Mouse (Mus musculus): ENCODE data around the gene Kcnq5. TPM values are rescaled to one million over a fixed set of nuclear protein-coding genes. Genes with fewer than 3 reads are reported as not detected.
"Not testable (repeated sequence)": the region's sequence is repeated elsewhere in the genome, so short reads cannot be mapped to it uniquely, and the experiment has no call there.

The Kcnq5 gene
- polyA plus RNA-seq, 1 experiment from 2014 or later = 0.61 TPM

GRCm38 (mm10) chr1:21604003-21604402 lies 357.7 kb downstream of the Kcnq5 start:
- DNase-seq (ENCODE audit: low spot score) = no peak
- Histone ChIP-seq H3K4me2 (ENCODE audit: low read depth, severe bottlenecking) (no peak overlapping the region), H3K4me1 (ENCODE audit: control insufficient read depth, insufficient read depth, low read length) (no peaks in the 10 kb centered on the region), H3K9ac (ENCODE audit: low read length) (no peak overlapping the region), H3K27me3 (ENCODE audit: control insufficient read depth, insufficient read depth, low read length) (no peaks in the 10 kb centered on the region), H3K36me3 (ENCODE audit: control insufficient read depth, insufficient read depth, low read length) (no peaks in the 10 kb centered on the region), H3K9me3 (ENCODE audit: control insufficient read depth, low read length) (no peaks in the 10 kb centered on the region), H3K4me3 (ENCODE audit: low read depth, low read length) (no peak overlapping the region), H3K27ac (replicated peaks; ENCODE audit: low read depth, low read length) (no peak overlapping the region)
- WGBS = 79% methylated on average over 4 of the region's 4 CpGs
- no peak for ATAC-seq (ENCODE audit: insufficient number of reproducible peaks, low FRiP score, low TSS enrichment, low read depth)

GRCm38 (mm10) chr1:21602567-21602966 lies 359.2 kb downstream of the Kcnq5 start:
- no peaks in the 10 kb centered on the region for H3K9me3 ChIP-seq (ENCODE audit: control insufficient read depth, low read length)
- H3K4me2 ChIP-seq (ENCODE audit: low read depth, severe bottlenecking) = no peak overlapping the region
- H3K27me3 ChIP-seq (ENCODE audit: control insufficient read depth, insufficient read depth, low read length) = no peaks in the 10 kb centered on the region
- H3K9ac ChIP-seq (ENCODE audit: low read length) = no peak overlapping the region
- H3K27ac ChIP-seq (replicated peaks; ENCODE audit: low read depth, low read length) = no peak overlapping the region
- DNase-seq (ENCODE audit: low spot score) (no peak), ATAC-seq (ENCODE audit: insufficient number of reproducible peaks, low FRiP score, low TSS enrichment, low read depth) (no peak)
- H3K4me1 ChIP-seq (ENCODE audit: control insufficient read depth, insufficient read depth, low read length) = no peaks in the 10 kb centered on the region
- no peaks in the 10 kb centered on the region for H3K36me3 ChIP-seq (ENCODE audit: control insufficient read depth, insufficient read depth, low read length)
- no peak overlapping the region for H3K4me3 ChIP-seq (ENCODE audit: low read depth, low read length)

GRCm38 (mm10) chr1:21600606-21601005 lies 361.1 kb downstream of the Kcnq5 start:
- Histone ChIP-seq H3K27ac (replicated peaks; ENCODE audit: low read depth, low read length) (no peak overlapping the region), H3K9me3 (ENCODE audit: control insufficient read depth, low read length) (no peaks in the 10 kb centered on the region), H3K36me3 (ENCODE audit: control insufficient read depth, insufficient read depth, low read length) (no peaks in the 10 kb centered on the region), H3K4me1 (ENCODE audit: control insufficient read depth, insufficient read depth, low read length) (no peaks in the 10 kb centered on the region), H3K4me2 (ENCODE audit: low read depth, severe bottlenecking) (no peak overlapping the region), H3K27me3 (ENCODE audit: control insufficient read depth, insufficient read depth, low read length) (no peaks in the 10 kb centered on the region), H3K4me3 (ENCODE audit: low read depth, low read length) (no peak overlapping the region), H3K9ac (ENCODE audit: low read length) (no peak overlapping the region)
- no peak for ATAC-seq (ENCODE audit: insufficient number of reproducible peaks, low FRiP score, low TSS enrichment, low read depth)
- WGBS = 76% methylated on average over 4 of the region's 4 CpGs
- DNase-seq (ENCODE audit: low spot score) = no peak

GRCm38 (mm10) chr1:21593872-21594271 lies 367.9 kb downstream of the Kcnq5 start:
- no peak overlapping the region for H3K9ac ChIP-seq (ENCODE audit: low read length)
- WGBS = 73% methylated on average over 4 of the region's 4 CpGs
- no peak overlapping the region for H3K27ac ChIP-seq (replicated peaks; ENCODE audit: low read depth, low read length)
- H3K27me3 ChIP-seq (ENCODE audit: control insufficient read depth, insufficient read depth, low read length) = no peaks in the 10 kb centered on the region
- H3K4me1 ChIP-seq (ENCODE audit: control insufficient read depth, insufficient read depth, low read length) = no peaks in the 10 kb centered on the region
- ATAC-seq (ENCODE audit: insufficient number of reproducible peaks, low FRiP score, low TSS enrichment, low read depth) = no peak
- no peaks in the 10 kb centered on the region for H3K9me3 ChIP-seq (ENCODE audit: control insufficient read depth, low read length)
- H3K4me3 ChIP-seq (ENCODE audit: low read depth, low read length) = no peak overlapping the region
- H3K4me2 ChIP-seq (ENCODE audit: low read depth, severe bottlenecking) = no peak overlapping the region
- no peaks in the 10 kb centered on the region for H3K36me3 ChIP-seq (ENCODE audit: control insufficient read depth, insufficient read depth, low read length)
- no peak for DNase-seq (ENCODE audit: low spot score)

- not testable (repeated sequence) for H3K4me3 ChIP-seq (ENCODE audit: low read depth, low read length); DNase-seq (ENCODE audit: low spot score); H3K4me2 ChIP-seq (ENCODE audit: low read depth, severe bottlenecking); ATAC-seq (ENCODE audit: insufficient number of reproducible peaks, low FRiP score, low TSS enrichment, low read depth); H3K36me3 ChIP-seq (ENCODE audit: control insufficient read depth, insufficient read depth, low read length); H3K27ac ChIP-seq (replicated peaks; ENCODE audit: low read depth, low read length); H3K9ac ChIP-seq (ENCODE audit: low read length); H3K27me3 ChIP-seq (ENCODE audit: control insufficient read depth, insufficient read depth, low read length); H3K4me1 ChIP-seq (ENCODE audit: control insufficient read depth, insufficient read depth, low read length); H3K9me3 ChIP-seq (ENCODE audit: control insufficient read depth, low read length)
- WGBS = 94% methylated on average over 2 of the region's 2 CpGs
These were observed 394.3 kb downstream of the Kcnq5 start for GRCm38 (mm10) chr1:21567397-21567796.

- Histone ChIP-seq H3K4me3 (ENCODE audit: low read depth, low read length) (no peak overlapping the region), H3K4me2 (ENCODE audit: low read depth, severe bottlenecking) (no peak overlapping the region), H3K9ac (ENCODE audit: low read length) (no peak overlapping the region), H3K9me3 (ENCODE audit: control insufficient read depth, low read length) (no peaks in the 10 kb centered on the region), H3K27me3 (ENCODE audit: control insufficient read depth, insufficient read depth, low read length) (no peaks in the 10 kb centered on the region), H3K4me1 (ENCODE audit: control insufficient read depth, insufficient read depth, low read length) (no peaks in the 10 kb centered on the region), H3K36me3 (ENCODE audit: control insufficient read depth, insufficient read depth, low read length) (no peaks in the 10 kb centered on the region), H3K27ac (replicated peaks; ENCODE audit: low read depth, low read length) (no peak overlapping the region)
- WGBS = 75% methylated on average over 6 of the region's 6 CpGs
- ATAC-seq (ENCODE audit: insufficient number of reproducible peaks, low FRiP score, low TSS enrichment, low read depth) (no peak), DNase-seq (ENCODE audit: low spot score) (no peak)
These were observed 407.1 kb downstream of the Kcnq5 start for GRCm38 (mm10) chr1:21554630-21555029.

GRCm38 (mm10) chr1:21552715-21553114 lies 409.0 kb downstream of the Kcnq5 start:
- H3K27ac ChIP-seq (replicated peaks; ENCODE audit: low read depth, low read length) = no peak overlapping the region
- 93% methylated on average over 2 of the region's 2 CpGs for WGBS
- no peak overlapping the region for H3K4me2 ChIP-seq (ENCODE audit: low read depth, severe bottlenecking)

GRCm38 (mm10) chr1:21543909-21544308 lies 417.8 kb downstream of the Kcnq5 start:
- H3K4me2 ChIP-seq (ENCODE audit: low read depth, severe bottlenecking) = no peak overlapping the region
- no peaks in the 10 kb centered on the region for H3K9me3 ChIP-seq (ENCODE audit: control insufficient read depth, low read length)
- H3K9ac ChIP-seq (ENCODE audit: low read length) = no peak overlapping the region
- H3K4me1 ChIP-seq (ENCODE audit: control insufficient read depth, insufficient read depth, low read length) = no peaks in the 10 kb centered on the region
- H3K4me3 ChIP-seq (ENCODE audit: low read depth, low read length) = no peak overlapping the region
- no peaks in the 10 kb centered on the region for H3K36me3 ChIP-seq (ENCODE audit: control insufficient read depth, insufficient read depth, low read length)
- DNase-seq (ENCODE audit: low spot score) (no peak), ATAC-seq (ENCODE audit: insufficient number of reproducible peaks, low FRiP score, low TSS enrichment, low read depth) (no peak)
- H3K27ac ChIP-seq (replicated peaks; ENCODE audit: low read depth, low read length) = no peak overlapping the region
- no peaks in the 10 kb centered on the region for H3K27me3 ChIP-seq (ENCODE audit: control insufficient read depth, insufficient read depth, low read length)

More at GRCm38 (mm10) chr1:21552715-21553114, 409.0 kb downstream of the Kcnq5 start:
- H3K4me1 ChIP-seq (ENCODE audit: control insufficient read depth, insufficient read depth, low read length) = no peaks in the 10 kb centered on the region
- H3K27me3 ChIP-seq (ENCODE audit: control insufficient read depth, insufficient read depth, low read length) = no peaks in the 10 kb centered on the region
- no peaks in the 10 kb centered on the region for H3K36me3 ChIP-seq (ENCODE audit: control insufficient read depth, insufficient read depth, low read length)
- no peak overlapping the region for H3K4me3 ChIP-seq (ENCODE audit: low read depth, low read length)
- ATAC-seq (ENCODE audit: insufficient number of reproducible peaks, low FRiP score, low TSS enrichment, low read depth) = no peak
- no peak overlapping the region for H3K9ac ChIP-seq (ENCODE audit: low read length)
- DNase-seq (ENCODE audit: low spot score) = no peak
- no peaks in the 10 kb centered on the region for H3K9me3 ChIP-seq (ENCODE audit: control insufficient read depth, low read length)

GRCm38 (mm10) chr1:21539486-21539885 lies 422.3 kb downstream of the Kcnq5 start:
- no peaks in the 10 kb centered on the region for H3K36me3 ChIP-seq (ENCODE audit: control insufficient read depth, insufficient read depth, low read length)
- H3K4me3 ChIP-seq (ENCODE audit: low read depth, low read length) = no peak overlapping the region
- ATAC-seq (ENCODE audit: insufficient number of reproducible peaks, low FRiP score, low TSS enrichment, low read depth) (no peak), DNase-seq (ENCODE audit: low spot score) (no peak)
- H3K4me1 ChIP-seq (ENCODE audit: control insufficient read depth, insufficient read depth, low read length) = no peaks in the 10 kb centered on the region
- WGBS = 73% methylated on average over 2 of the region's 2 CpGs
- H3K27me3 ChIP-seq (ENCODE audit: control insufficient read depth, insufficient read depth, low read length) = no peaks in the 10 kb centered on the region
- no peak overlapping the region for H3K9ac ChIP-seq (ENCODE audit: low read length)
- no peak overlapping the region for H3K4me2 ChIP-seq (ENCODE audit: low read depth, severe bottlenecking)
- no peak overlapping the region for H3K27ac ChIP-seq (replicated peaks; ENCODE audit: low read depth, low read length)
- no peaks in the 10 kb centered on the region for H3K9me3 ChIP-seq (ENCODE audit: control insufficient read depth, low read length)

Data from limb, embryonic 11.5 days (tissue).